Mouse (Mus musculus): ENCODE measurements around the gene Gpr132. TPM values are rescaled to one million over a fixed set of nuclear protein-coding genes. Genes with fewer than 3 reads are reported as not detected.

The Gpr132 gene
- total and polyA plus RNA-seq, 3 experiments = 5.4 to 6.5 TPM; not detected in 1

DNA sequence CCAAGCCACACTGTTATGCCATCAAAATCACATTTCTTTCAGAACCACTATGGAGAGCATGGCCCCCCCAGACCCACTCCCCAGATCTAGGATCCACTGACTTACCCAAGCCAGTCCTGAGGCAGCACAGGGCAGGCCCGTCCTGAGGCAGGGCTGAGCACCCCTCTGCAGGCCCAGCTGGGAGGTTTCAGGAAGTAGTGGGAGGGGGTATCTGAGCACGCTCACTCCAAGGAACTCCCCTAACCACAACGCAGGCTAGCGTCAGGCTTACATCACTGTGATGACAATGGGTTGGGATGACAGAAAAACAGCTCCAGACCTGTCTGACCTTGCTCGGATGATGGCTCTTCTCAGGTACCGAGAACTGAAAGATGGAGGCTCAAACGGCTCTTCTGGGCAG lies 7.3 kb downstream of the Gpr132 start (continued):
- TF ChIP-seq KAT2A (conservative IDR thresholded peaks at IDR 0.05; ENCODE audit: low read depth, low read length) (no peak), NRF1 (IDR thresholded peaks at IDR 0.05; ENCODE audit: insufficient read depth, low read depth, low read length, poor library complexity, severe bottlenecking) (0 out of 2 replicates have a peak, but pooled peaks have one; percentile 25), CTCF (IDR thresholded peaks at IDR 0.05 in 2 of 3, conservative IDR thresholded peaks at IDR 0.05 in 1 of 3; ENCODE audit: control insufficient read depth in 1 of 3, insufficient read depth in 1 of 3, low read depth in 2 of 3, low read length in 3 of 3, poor library complexity in 1 of 3, severe bottlenecking in 1 of 3) (no peak), GATA1 (IDR thresholded peaks at IDR 0.05; ENCODE audit: low read depth, low read length) (no peak), TAL1 (IDR thresholded peaks at IDR 0.05; ENCODE audit: low read length) (no peak), POLR2AphosphoS2 (IDR thresholded peaks at IDR 0.05; ENCODE audit: low read length) (no peak)

DNA sequence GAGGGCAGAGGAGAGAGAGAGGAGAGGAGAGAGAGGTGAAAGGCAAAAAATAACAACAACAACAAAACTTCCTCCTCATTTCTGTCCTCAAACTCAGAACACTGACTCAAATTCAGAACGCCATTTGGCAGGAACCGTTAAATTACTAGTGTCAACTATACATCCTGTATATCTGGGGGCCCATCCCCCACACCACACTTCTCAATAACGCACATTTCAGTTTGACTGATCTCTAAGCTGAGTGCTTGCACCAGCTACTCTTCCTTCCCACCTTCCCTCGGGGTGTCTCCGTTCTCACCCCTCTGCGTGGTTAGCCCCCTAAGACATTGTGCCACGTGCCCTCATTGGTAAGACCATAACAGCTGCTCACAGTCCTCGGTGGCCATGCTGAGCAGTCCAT lies 8.1 kb downstream of the Gpr132 start:
- Histone ChIP-seq H3K79me2 (ENCODE audit: control insufficient read depth, insufficient read depth, low read length, poor library complexity) (no peaks in the 10 kb centered on the region), H3K36me3 (ENCODE audit: control insufficient read depth in 1 of 2, insufficient read depth in 2 of 2, low read length in 2 of 2) (peaks cover 0 to 3% of the 10 kb centered on the region in 2 experiments; a peak in 1 of 4 replicates), H3K4me1 (ENCODE audit: control insufficient read depth in 1 of 2, insufficient read depth in 2 of 2, low read length in 2 of 2) (peaks cover 3 to 25% of the 10 kb centered on the region in 2 experiments), H3K4me3 (ENCODE audit: control insufficient read depth in 1 of 2, insufficient read depth in 1 of 2, low read depth in 2 of 2, low read length in 2 of 2) (peak overlapping the region; percentile 47 to 73), H3K9me3 (replicated peaks; ENCODE audit: insufficient read depth, low read length) (no peaks in the 10 kb centered on the region), H3K27ac (ENCODE audit: control insufficient read depth, low read depth, low read length) (peak overlapping the region; percentile 5), H3K9ac (ENCODE audit: control insufficient read depth, low read depth, low read length, poor library complexity, severe bottlenecking) (peak overlapping the region; percentile 50), H3K27me3 (ENCODE audit: control insufficient read depth in 1 of 2, insufficient read depth in 2 of 2, low read length in 2 of 2) (no peaks in the 10 kb centered on the region)
- DNase-seq (ENCODE audit: low read depth, low spot score) = peak; percentile 60
- no peak for TF ChIP-seq ZC3H11A (IDR thresholded peaks at IDR 0.05; ENCODE audit: low read depth, low read length)
- TF ChIP-seq SMC3 (IDR thresholded peaks at IDR 0.05; ENCODE audit: low read depth, low read length) = no peak
- no peak for TF ChIP-seq TCF12 (IDR thresholded peaks at IDR 0.05; ENCODE audit: low read depth, low read length)
- no peak for TF ChIP-seq POLR2AphosphoS5 (IDR thresholded peaks at IDR 0.05; ENCODE audit: borderline replicate concordance, low read depth, low read length)
- TF ChIP-seq BHLHE40 (IDR thresholded peaks at IDR 0.05; ENCODE audit: borderline replicate concordance, low read depth, low read length) = no peak; the same call in 1 of the 2 replicates
- no peak for TF ChIP-seq HCFC1 (IDR thresholded peaks at IDR 0.05; ENCODE audit: low read depth, low read length)
- peak; percentile 59; the same call in 1 of the 2 replicates for TF ChIP-seq MXI1 (IDR thresholded peaks at IDR 0.05; ENCODE audit: low read depth, low read length)
- 0 out of 2 replicates have a peak, but pooled peaks have one; percentile 40 for TF ChIP-seq CHD1 (IDR thresholded peaks at IDR 0.05; ENCODE audit: low read depth, low read length)
- TF ChIP-seq ZKSCAN1 (IDR thresholded peaks at IDR 0.05; ENCODE audit: low read depth, low read length) = no peak; the same call in 1 of the 2 replicates
- no peak for TF ChIP-seq ETS1 (IDR thresholded peaks at IDR 0.05; ENCODE audit: low read depth, low read length)
- TF ChIP-seq NRF1 (IDR thresholded peaks at IDR 0.05; ENCODE audit: insufficient read depth, low read depth, low read length, poor library complexity, severe bottlenecking) = no peak
- no peak; the same call in 1 of the 2 replicates for TF ChIP-seq MYB (IDR thresholded peaks at IDR 0.05; ENCODE audit: low read depth, low read length)
- no peak for TF ChIP-seq MAFK (IDR thresholded peaks at IDR 0.05; ENCODE audit: borderline replicate concordance, low read depth, low read length)
- TF ChIP-seq CTCF (IDR thresholded peaks at IDR 0.05 in 2 of 3, conservative IDR thresholded peaks at IDR 0.05 in 1 of 3; ENCODE audit: control insufficient read depth in 1 of 3, insufficient read depth in 1 of 3, low read depth in 2 of 3, low read length in 3 of 3, poor library complexity in 1 of 3, severe bottlenecking in 1 of 3) = no peak
- no peak for TF ChIP-seq ZNF384 (IDR thresholded peaks at IDR 0.05; ENCODE audit: low read depth, low read length)
- TF ChIP-seq POLR2AphosphoS2 (IDR thresholded peaks at IDR 0.05; ENCODE audit: low read length) = no peak
- TF ChIP-seq UBTF (IDR thresholded peaks at IDR 0.05; ENCODE audit: borderline replicate concordance, insufficient read depth, low read depth, low read length) = no peak
- no peak for TF ChIP-seq JUND (IDR thresholded peaks at IDR 0.05; ENCODE audit: low read depth, low read length)
- no peak; the same call in 1 of the 2 replicates for TF ChIP-seq SIN3A (IDR thresholded peaks at IDR 0.05; ENCODE audit: low read length)
- peak; percentile 67; the same call in 1 of the 2 replicates for TF ChIP-seq MYC (IDR thresholded peaks at IDR 0.05; ENCODE audit: low read depth, low read length)
- no peak for TF ChIP-seq GABPA (IDR thresholded peaks at IDR 0.05; ENCODE audit: low read depth, low read length)
- no peak for TF ChIP-seq ELF1 (IDR thresholded peaks at IDR 0.05; ENCODE audit: low read depth, low read length)
- TF ChIP-seq MAZ (IDR thresholded peaks at IDR 0.05; ENCODE audit: low read depth, low read length) = no peak
- TF ChIP-seq USF2 (IDR thresholded peaks at IDR 0.05; ENCODE audit: borderline replicate concordance in 1 of 2, insufficient read depth in 1 of 2, low read depth in 1 of 2, low read length in 2 of 2) = no peak
- no peak for TF ChIP-seq ZMIZ1 (IDR thresholded peaks at IDR 0.05; ENCODE audit: low read depth, low read length)
- no peak for TF ChIP-seq NELFE (IDR thresholded peaks at IDR 0.05; ENCODE audit: low read depth, low read length)
- no peak for TF ChIP-seq E2F4 (IDR thresholded peaks at IDR 0.05; ENCODE audit: borderline replicate concordance, low read depth, low read length)
- no peak for TF ChIP-seq TAL1 (IDR thresholded peaks at IDR 0.05; ENCODE audit: low read length)
- no peak for TF ChIP-seq MEF2A (IDR thresholded peaks at IDR 0.05; ENCODE audit: extremely low read depth, insufficient replicate concordance, low read depth, low read length, poor library complexity, severe bottlenecking)
- TF ChIP-seq CHD2 (IDR thresholded peaks at IDR 0.05; ENCODE audit: low read length) = peak; percentile 60
- TF ChIP-seq KAT2A (conservative IDR thresholded peaks at IDR 0.05; ENCODE audit: low read depth, low read length) = no peak
- TF ChIP-seq RAD21 (IDR thresholded peaks at IDR 0.05; ENCODE audit: low read depth, low read length) = no peak
- TF ChIP-seq GATA1 (IDR thresholded peaks at IDR 0.05; ENCODE audit: low read depth, low read length) = no peak

All from MEL (cell line).